Mouse (Mus musculus) CD4-positive naive resting alpha-beta T cell, adult 76 days (primary cell): ENCODE data around the gene Washc2. TPM values are rescaled to one million over a fixed set of nuclear protein-coding genes. Genes with fewer than 3 reads are reported as not detected.

ENCODE experiments used
- total RNA-seq: library from RNA; stranded (reverse); gene quantifications from one replicate; pipeline ENCODE4 v1.2.4, GENCODE M21; 2023

Gene Washc2
- 105 TPM for total RNA-seq

GRCm38 (mm10) chr6:116207729-116208534, at the start of gene Washc2:
Gene Washc2 (plus strand): TSS chr6:116208038.

GRCm38 (mm10) chr6:116193394-116194393, 14.1 kb upstream of the Washc2 start, which contains the start of gene Tmcc1:
Gene Tmcc1 (minus strand): TSS chr6:116193486.

GRCm38 (mm10) chr6:116264018-116264651, 56.3 kb downstream of the Washc2 start, which contains the start of gene Zfand4:
Gene Zfand4 (plus strand): TSS chr6:116264222.

Other genes starting within 250 kb of the Washc2 start
- gene Plxnd1, start 213.0 kb upstream of the Washc2 start, total RNA-seq = 29.4 TPM
- 50.4 TPM for gene Tmcc1, start 14.6 kb upstream of the Washc2 start, total RNA-seq
- 1.5 TPM for gene Zfand4, start 56.2 kb downstream of the Washc2 start, total RNA-seq
- 1.7 TPM for gene March8, start 130.0 kb downstream of the Washc2 start, total RNA-seq